Mouse (Mus musculus) midbrain, postnatal 0 days (tissue): ENCODE measurements at regions not wholly inside any gene's neighbourhood (a gene's known extent, or its start where the extent isn't known, plus 50 kb on each side); places are given as distances from the start of the nearest gene placed in this dataset.

ENCODE experiments used
- ATAC-seq: fragments of 200-750 bp; cut with Nextera tagmentation; 2 replicates; pipeline ENCODE4 v1.8.0; 2017; ENCODE audit warnings: moderate number of reproducible peaks, mild to moderate bottlenecking, moderate TSS enrichment, moderate library complexity; ENCODE audit not compliant: low FRiP score
- DNase-seq: peaks from one replicate; pipeline ENCODE4 v3.0.0-alpha.2; 2015; ENCODE audit warnings: low spot score
- H3K27ac ChIP-seq: fragments of 300-500 bp; sonication (generic); 2 replicates; pipeline ENCODE4 v1.5.1; 2014; ENCODE audit warnings: low read depth, mild to moderate bottlenecking, low read length, mixed read lengths
- H3K27me3 ChIP-seq: fragments of 300-500 bp; sonication (generic); 2 replicates; pipeline ENCODE4 v1.6.1; 2014; ENCODE audit warnings: low read length, control low read depth, mixed read lengths; ENCODE audit not compliant: insufficient read depth
- H3K36me3 ChIP-seq: fragments of 300-500 bp; sonication (generic); 2 replicates; pipeline ENCODE4 v1.6.1; 2014; ENCODE audit warnings: low read length, control low read depth, mixed read lengths; ENCODE audit not compliant: insufficient read depth
- H3K4me1 ChIP-seq: fragments of 300-500 bp; sonication (generic); 2 replicates; pipeline ENCODE4 v1.6.1; 2014; ENCODE audit warnings: mild to moderate bottlenecking, control low read depth, antibody characterized with exemption, low read length, mixed read lengths; ENCODE audit not compliant: insufficient read depth
- H3K4me2 ChIP-seq: fragments of 300-500 bp; sonication (generic); 2 replicates; pipeline ENCODE4 v1.6.1; 2014; ENCODE audit warnings: low read depth, mild to moderate bottlenecking, low read length, mixed read lengths; ENCODE audit not compliant: poor library complexity, severe bottlenecking
- H3K4me3 ChIP-seq: fragments of 300-500 bp; sonication (generic); 2 replicates; pipeline ENCODE4 v1.5.1; 2014; ENCODE audit warnings: low read depth, mild to moderate bottlenecking, low read length, moderate library complexity
- H3K9ac ChIP-seq: fragments of 300-500 bp; sonication (generic); replicated peaks from 2 replicates; pipeline ENCODE4 v1.6.1; 2014; ENCODE audit warnings: mild to moderate bottlenecking, low read length, moderate library complexity, mixed read lengths; ENCODE audit not compliant: poor library complexity, severe bottlenecking
- H3K9me3 ChIP-seq: fragments of 300-500 bp; sonication (generic); 2 replicates; pipeline ENCODE4 v1.6.1; 2016; ENCODE audit warnings: low read length, control low read depth
- CTCF ChIP-seq: IDR thresholded peaks from 2 replicates; pipeline ENCODE4 v1.5.1; 2016; ENCODE audit warnings: antibody characterized with exemption, mild to moderate bottlenecking
- WGBS: fragments of 180-500 bp; shearing (Covaris S2); extraction: QIAGEN DNeasy Blood & Tissue Kit; methylation state at CpG from one replicate; pipeline ENCODE4 v1.1.7; 2014; 5-methylcytosine and 5-hydroxymethylcytosine counted together

- Histone ChIP-seq H3K27me3 (no peaks in the 10 kb centered on the region), H3K36me3 (no peaks in the 10 kb centered on the region), H3K4me3 (no peak overlapping the region), H3K4me1 (peaks cover 9% of the 10 kb centered on the region), H3K9ac (no peak overlapping the region), H3K27ac (no peak overlapping the region), H3K4me2 (no peak overlapping the region), H3K9me3 (no peaks in the 10 kb centered on the region)
- DNase-seq (no peak), ATAC-seq (no peak)
- WGBS, result 74% methylated on average over 6 of the region's 6 CpGs
- TF ChIP-seq CTCF, result no peak
Observed at GRCm38 (mm10) chr14:67142556-67143250, 1133.7 kb upstream of the Gulo start.

- WGBS, result 28% methylated on average over 15 of the region's 15 CpGs
- Histone ChIP-seq H3K9me3 (no peaks in the 10 kb centered on the region), H3K4me2 (peak overlapping the region; percentile 20; the same call in 1 of the 2 replicates), H3K4me3 (no peak overlapping the region), H3K27ac (no peak overlapping the region), H3K27me3 (no peaks in the 10 kb centered on the region), H3K4me1 (peaks cover 9% of the 10 kb centered on the region), H3K9ac (no peak overlapping the region), H3K36me3 (no peaks in the 10 kb centered on the region)
- ATAC-seq (peak; percentile 52; the same call in 1 of the 2 replicates), DNase-seq (peak; percentile 68)
- TF ChIP-seq CTCF, result no peak
Observed at GRCm38 (mm10) chr14:67141581-67142441, 1132.8 kb upstream of the Gulo start.

GRCm38 (mm10) chr14:67141151-67141550 is 1132.1 kb upstream of the Gulo start:
- Histone ChIP-seq H3K9me3 (no peaks in the 10 kb centered on the region), H3K4me2 (peak overlapping the region; percentile 20; the same call in 1 of the 2 replicates), H3K4me3 (no peak overlapping the region), H3K27me3 (no peaks in the 10 kb centered on the region), H3K36me3 (no peaks in the 10 kb centered on the region), H3K4me1 (peaks cover 9% of the 10 kb centered on the region), H3K9ac (no peak overlapping the region), H3K27ac (no peak overlapping the region)
- no peak for DNase-seq
- WGBS, result 79% methylated on average over 7 of the region's 7 CpGs
- ATAC-seq, result no peak
- TF ChIP-seq CTCF, result no peak

- Histone ChIP-seq H3K9me3 (no peaks in the 10 kb centered on the region), H3K9ac (no peak overlapping the region), H3K4me1 (peaks cover 12% of the 10 kb centered on the region), H3K27ac (no peak overlapping the region), H3K4me2 (no peak overlapping the region), H3K36me3 (no peaks in the 10 kb centered on the region), H3K4me3 (no peak overlapping the region), H3K27me3 (no peaks in the 10 kb centered on the region)
- TF ChIP-seq CTCF, result no peak
- ATAC-seq (no peak), DNase-seq (no peak)
Observed at GRCm38 (mm10) chr14:67139674-67140073, 1130.7 kb upstream of the Gulo start.

GRCm38 (mm10) chr14:67139152-67139551 is 1130.1 kb upstream of the Gulo start:
- H3K9ac ChIP-seq, result no peak overlapping the region

GRCm38 (mm10) chr14:67136141-67136498 is 1127.1 kb upstream of the Gulo start:
- ATAC-seq (no peak), DNase-seq (no peak)
- no peak for TF ChIP-seq CTCF
- H3K9ac ChIP-seq, result no peak overlapping the region
- H3K4me3 ChIP-seq, result no peak overlapping the region
- no peaks in the 10 kb centered on the region for H3K36me3 ChIP-seq
- WGBS, result 35% methylated on average over 2 of the region's 2 CpGs
- no peak overlapping the region for H3K4me2 ChIP-seq
- no peak overlapping the region for H3K27ac ChIP-seq
- no peaks in the 10 kb centered on the region for H3K9me3 ChIP-seq
- peaks cover 10% of the 10 kb centered on the region; the same call in 1 of the 2 replicates for H3K4me1 ChIP-seq
- no peaks in the 10 kb centered on the region for H3K27me3 ChIP-seq

More at GRCm38 (mm10) chr14:67139152-67139551, 1130.1 kb upstream of the Gulo start:
- Histone ChIP-seq H3K9me3 (no peaks in the 10 kb centered on the region), H3K4me2 (no peak overlapping the region), H3K27me3 (no peaks in the 10 kb centered on the region), H3K4me1 (peaks cover 12% of the 10 kb centered on the region), H3K4me3 (no peak overlapping the region), H3K36me3 (no peaks in the 10 kb centered on the region), H3K27ac (no peak overlapping the region)
- ATAC-seq (no peak), DNase-seq (no peak)
- TF ChIP-seq CTCF, result no peak
- 59% methylated on average over 5 of the region's 5 CpGs for WGBS
